Mouse (Mus musculus) kidney, postnatal 0 days (tissue): ENCODE measurements around the gene Alg11. TPM values are rescaled to one million over a fixed set of nuclear protein-coding genes. Genes with fewer than 3 reads are reported as not detected.
A peak's percentile ranks its signal among the peaks of the same experiment; 100 is the strongest.

Experiments
- ATAC-seq: fragments of 200-750 bp; cut with Nextera tagmentation; replicated peaks from 2 replicates; pipeline ENCODE4 v1.8.0; 2017; ENCODE audit warnings: low read depth, moderate number of reproducible peaks, moderate TSS enrichment, moderate library complexity; ENCODE audit not compliant: low FRiP score
- DNase-seq: peaks from one replicate; pipeline ENCODE4 v3.0.0-alpha.2; 2016; ENCODE audit warnings: low spot score
- H3K27ac ChIP-seq: fragments of 300-500 bp; sonication (generic); 2 replicates; pipeline ENCODE4 v1.5.1; 2014; ENCODE audit warnings: mild to moderate bottlenecking
- H3K27me3 ChIP-seq: fragments of 300-500 bp; sonication (generic); 2 replicates; pipeline ENCODE4 v1.6.1; 2014; ENCODE audit warnings: low read length, mixed read lengths; ENCODE audit not compliant: insufficient read depth
- H3K36me3 ChIP-seq: fragments of 300-500 bp; sonication (generic); 2 replicates; pipeline ENCODE4 v1.6.1; 2014; ENCODE audit warnings: low read length, mixed read lengths; ENCODE audit not compliant: insufficient read depth
- H3K4me1 ChIP-seq: fragments of 300-500 bp; sonication (generic); replicated peaks from 2 replicates; pipeline ENCODE4 v1.6.1; 2014; ENCODE audit warnings: antibody characterized with exemption, low read length, mixed read lengths; ENCODE audit not compliant: insufficient read depth
- H3K4me2 ChIP-seq: fragments of 300-500 bp; sonication (generic); 2 replicates; pipeline ENCODE4 v1.6.1; 2014; ENCODE audit warnings: mild to moderate bottlenecking, low read length, moderate library complexity, mixed read lengths
- H3K4me3 ChIP-seq: fragments of 300-500 bp; sonication (generic); replicated peaks from 2 replicates; pipeline ENCODE4 v1.5.1; 2014; ENCODE audit warnings: low read depth, low read length
- H3K9ac ChIP-seq: fragments of 300-500 bp; sonication (generic); 2 replicates; pipeline ENCODE4 v1.6.1; 2014; ENCODE audit warnings: low read depth, low read length
- H3K9me3 ChIP-seq: fragments of 300-500 bp; sonication (generic); replicated peaks from 2 replicates; pipeline ENCODE4 v1.6.1; 2016; ENCODE audit warnings: low read length, inconsistent platforms, mixed read lengths
- CTCF ChIP-seq: IDR thresholded peaks from 2 replicates; pipeline ENCODE4 v1.5.1; 2016; ENCODE audit warnings: antibody characterized with exemption, low read depth, mild to moderate bottlenecking, moderate library complexity
- WGBS: fragments of 180-500 bp; shearing (Covaris S2); extraction: QIAGEN DNeasy Blood & Tissue Kit; methylation state at CpG from one replicate; pipeline ENCODE4 v1.1.7; 2014; 5-methylcytosine and 5-hydroxymethylcytosine counted together
- polyA plus RNA-seq: library from polyadenylated mRNA; unstranded; fragments of >200 nt; fragmentation: Nextera tagmentation; extraction: Ambion mirVana; gene quantifications from 2 replicates; pipeline ENCODE4 v1.2.1, GENCODE M21; 2015

Gene Alg11
- 23.5 and 24.4 TPM in 2 replicates for polyA plus RNA-seq

- H3K4me3 ChIP-seq: peak within 1 kb of the TSS; percentile 73
- no peaks in the 10 kb centered on the region for H3K9me3 ChIP-seq
- 0 out of 2 replicates have a peak, but pooled peaks cover 4% of the 10 kb centered on the region for H3K4me1 ChIP-seq
- under 1% methylated on average over 33 of the region's 36 CpGs for WGBS
- peak within 1 kb of the TSS; percentile 98 for H3K4me2 ChIP-seq
- DNase-seq (peak; percentile 99), ATAC-seq (peak; percentile 100)
- H3K36me3 ChIP-seq: peaks cover 15% of the 10 kb centered on the region
- peaks cover 12% of the 10 kb centered on the region for H3K27me3 ChIP-seq
- H3K27ac ChIP-seq: no peak within 1 kb of the TSS
- peak; percentile 25; the same call in 1 of the 2 replicates for TF ChIP-seq CTCF
- H3K9ac ChIP-seq: peak within 1 kb of the TSS; percentile 67
These were observed at the start of gene Alg11 for GRCm38 (mm10) chr8:22060446-22060889. Gene Alg11 (plus strand): TSS chr8:22060721.

GRCm38 (mm10) chr8:22013034-22013707, 47.4 kb upstream of the Alg11 start:
- no peak overlapping the region for H3K27ac ChIP-seq
- H3K9ac ChIP-seq: no peak overlapping the region
- no peaks in the 10 kb centered on the region for H3K27me3 ChIP-seq
- DNase-seq (no peak), ATAC-seq (0 out of 2 replicates have a peak, but pooled peaks have one; percentile 15)
- no peaks in the 10 kb centered on the region for H3K4me1 ChIP-seq
- no peaks in the 10 kb centered on the region for H3K36me3 ChIP-seq
- WGBS: 59% methylated on average over 24 of the region's 24 CpGs
- no peak overlapping the region for H3K4me2 ChIP-seq
- H3K9me3 ChIP-seq: no peaks in the 10 kb centered on the region
- H3K4me3 ChIP-seq: no peak overlapping the region
- no peak for TF ChIP-seq CTCF

GRCm38 (mm10) chr8:22017731-22018130, 42.8 kb upstream of the Alg11 start:
- Histone ChIP-seq H3K36me3 (no peaks in the 10 kb centered on the region), H3K4me3 (no peak overlapping the region), H3K27ac (no peak overlapping the region), H3K27me3 (no peaks in the 10 kb centered on the region), H3K4me2 (no peak overlapping the region), H3K9ac (no peak overlapping the region), H3K4me1 (no peaks in the 10 kb centered on the region), H3K9me3 (no peaks in the 10 kb centered on the region)
- 60% methylated on average over 7 of the region's 7 CpGs for WGBS
- no peak for TF ChIP-seq CTCF
- no peak for DNase-seq
- ATAC-seq: no peak

GRCm38 (mm10) chr8:22019498-22019897, 41.0 kb upstream of the Alg11 start:
- Histone ChIP-seq H3K9me3 (no peaks in the 10 kb centered on the region), H3K9ac (no peak overlapping the region), H3K27ac (no peak overlapping the region), H3K4me1 (no peaks in the 10 kb centered on the region), H3K36me3 (no peaks in the 10 kb centered on the region), H3K4me3 (no peak overlapping the region), H3K27me3 (no peaks in the 10 kb centered on the region), H3K4me2 (no peak overlapping the region)
- no peak for ATAC-seq
- no peak for DNase-seq
- WGBS: 78% methylated on average over 5 of the region's 5 CpGs
- no peak for TF ChIP-seq CTCF

- no peak for ATAC-seq
- no peaks in the 10 kb centered on the region for H3K27me3 ChIP-seq
- no peak overlapping the region for H3K4me2 ChIP-seq
- no peak overlapping the region for H3K9ac ChIP-seq
- H3K36me3 ChIP-seq: no peaks in the 10 kb centered on the region
- no peaks in the 10 kb centered on the region for H3K4me1 ChIP-seq
- H3K27ac ChIP-seq: no peak overlapping the region
- no peak for DNase-seq
- TF ChIP-seq CTCF: peak; percentile 31; the same call in 1 of the 2 replicates
- H3K9me3 ChIP-seq: no peaks in the 10 kb centered on the region
- no peak overlapping the region for H3K4me3 ChIP-seq
- WGBS: 55% methylated on average over 7 of the region's 7 CpGs
These were observed 38.3 kb upstream of the Alg11 start for GRCm38 (mm10) chr8:22022244-22022643.

GRCm38 (mm10) chr8:22025241-22025640, 35.3 kb upstream of the Alg11 start:
- no peaks in the 10 kb centered on the region; the same call in 1 of the 2 replicates for H3K9me3 ChIP-seq
- H3K4me1 ChIP-seq: no peaks in the 10 kb centered on the region
- no peaks in the 10 kb centered on the region for H3K27me3 ChIP-seq
- DNase-seq (no peak), ATAC-seq (no peak)
- no peak overlapping the region for H3K4me2 ChIP-seq
- H3K27ac ChIP-seq: no peak overlapping the region
- H3K9ac ChIP-seq: no peak overlapping the region
- TF ChIP-seq CTCF: no peak
- no peak overlapping the region for H3K4me3 ChIP-seq
- no peaks in the 10 kb centered on the region for H3K36me3 ChIP-seq
- 69% methylated on average over 4 of the region's 4 CpGs for WGBS
